Mouse (Mus musculus) heart, postnatal 4 days (tissue): Measurements from ENCODE around the gene A530016L24Rik. TPM values are rescaled to one million over a fixed set of nuclear protein-coding genes. Genes with fewer than 3 reads are reported as not detected.

Experiments used
- total RNA-seq, 2 experiments: library from RNA; stranded (reverse); gene quantifications; 2 replicates each; pipeline ENCODE4 v1.2.3; 2021

A530016L24Rik gene
- total RNA-seq, 2 experiments from 2014 or later = 25.6 to 26.5 TPM

Other genes with a start within 250 kb of the A530016L24Rik start
- under 1 TPM; 0.11 to 0.12 TPM for gene Tmem179, start 27.3 kb downstream of the A530016L24Rik start, total RNA-seq
- 10 to 100 TPM; 18.6 to 19.7 TPM for gene Inf2, start 99.3 kb downstream of the A530016L24Rik start, total RNA-seq
- gene Adssl1, start 130.6 kb downstream of the A530016L24Rik start, total RNA-seq = 100 to 1,000 TPM; 135 to 137 TPM
- gene Siva1, start 155.2 kb downstream of the A530016L24Rik start, total RNA-seq = 10 to 100 TPM; 39.9 to 43.2 TPM
- 100 to 1,000 TPM; 352 to 392 TPM for gene Akt1, start 185.4 kb downstream of the A530016L24Rik start, total RNA-seq
- 10 to 100 TPM in 1 of 2 experiments, 1 to 10 TPM in 1; 10.0 to 10.1 TPM for gene Zbtb42, start 189.4 kb downstream of the A530016L24Rik start, total RNA-seq
- 10 to 100 TPM; 13.1 to 14.1 TPM for gene Cep170b, start 231.0 kb downstream of the A530016L24Rik start, total RNA-seq